Mouse (Mus musculus) myocyte (in vitro differentiated cells): Measurements from ENCODE around the gene Arhgef40.
A peak's percentile ranks its signal among the peaks of the same experiment; 100 is the strongest.

ENCODE experiments used
- CEBPB ChIP-seq: IDR thresholded peaks from 2 replicates; pipeline ENCODE4 v1.6.1; 2011; ENCODE audit warnings: mild to moderate bottlenecking, moderate library complexity; ENCODE audit not compliant: poor library complexity, insufficient read depth, severe bottlenecking
- E2F4 ChIP-seq: IDR thresholded peaks from one replicate; pipeline ENCODE4 v1.6.1; 2011; ENCODE audit warnings: mild to moderate bottlenecking, control low read depth, moderate library complexity; ENCODE audit not compliant: insufficient read depth
- MAX ChIP-seq: IDR thresholded peaks from one replicate; pipeline ENCODE4 v1.6.1; 2011; ENCODE audit warnings: low read depth, mild to moderate bottlenecking, control low read depth
- MYOD1 ChIP-seq, 3 experiments: IDR thresholded peaks; one replicate each; pipeline ENCODE4 v1.6.1; 2011; ENCODE audit warnings: control low read depth in 2 of 3, low read depth in 2 of 3, mild to moderate bottlenecking in 2 of 3, moderate library complexity in 1 of 3; ENCODE audit not compliant: insufficient read length in 2 of 3, control insufficient read depth in 1 of 3
- MYOG ChIP-seq, 3 experiments: IDR thresholded peaks; one replicate each; pipeline ENCODE4 v1.6.1; 2011; ENCODE audit warnings: control low read depth in 2 of 3, low read depth in 2 of 3, mild to moderate bottlenecking in 2 of 3; ENCODE audit not compliant: insufficient read length in 2 of 3, control insufficient read depth in 1 of 3, insufficient read depth in 1 of 3
- POLR2A ChIP-seq: IDR thresholded peaks from one replicate; pipeline ENCODE4 v1.6.1; 2011; ENCODE audit warnings: low read depth, mild to moderate bottlenecking, control low read depth, moderate library complexity; ENCODE audit not compliant: insufficient read length
- POLR2AphosphoS2 ChIP-seq: IDR thresholded peaks from one replicate; pipeline ENCODE4 v1.6.1; 2011; ENCODE audit warnings: low read depth, control low read depth; ENCODE audit not compliant: insufficient read length
- REST ChIP-seq: IDR thresholded peaks from one replicate; pipeline ENCODE4 v1.6.1; 2011; ENCODE audit warnings: mild to moderate bottlenecking, control low read depth, moderate library complexity; ENCODE audit not compliant: insufficient read depth, insufficient read length
- TCF12 ChIP-seq: IDR thresholded peaks from one replicate; pipeline ENCODE4 v1.6.1; 2011; ENCODE audit warnings: mild to moderate bottlenecking, control low read depth; ENCODE audit not compliant: poor library complexity, insufficient read depth, severe bottlenecking
- TCF3 ChIP-seq: IDR thresholded peaks from one replicate; pipeline ENCODE4 v1.6.1; 2011; ENCODE audit warnings: low read depth, control low read depth; ENCODE audit not compliant: insufficient read length
- USF1 ChIP-seq: IDR thresholded peaks from one replicate; pipeline ENCODE4 v1.6.1; 2011; ENCODE audit warnings: low read depth, mild to moderate bottlenecking, control low read depth, moderate library complexity

DNA sequence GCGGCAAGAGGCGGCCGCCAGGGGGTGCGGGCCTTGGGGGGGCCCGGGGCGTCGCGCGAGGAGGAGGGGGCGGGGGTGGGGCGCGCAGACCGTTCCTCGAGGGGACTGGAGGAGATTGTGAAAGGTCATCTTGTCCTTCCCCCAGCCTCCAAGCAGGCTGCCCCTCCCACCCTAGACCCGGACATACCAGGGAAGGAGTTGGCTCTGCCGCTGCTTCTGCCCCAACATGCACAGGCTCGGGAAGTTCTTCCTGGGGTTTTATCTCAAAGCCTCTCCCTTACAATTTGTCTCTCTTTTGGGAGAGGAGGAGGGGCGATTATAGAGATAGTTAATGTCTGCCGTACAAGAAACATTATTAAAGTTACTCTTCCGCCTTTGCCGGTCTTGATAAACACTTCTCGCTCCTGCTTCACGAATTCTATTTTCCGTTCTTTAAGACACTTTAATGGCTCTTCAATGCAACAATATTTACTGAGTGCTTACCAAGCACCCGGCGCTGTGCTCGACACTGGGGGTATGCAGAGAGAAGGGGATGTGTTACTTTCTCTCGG lies 30.3 kb downstream of the Arhgef40 start:
- TF ChIP-seq POLR2A = peak; percentile 57
- no peak for TF ChIP-seq TCF12
- no peak for TF ChIP-seq E2F4
- TF ChIP-seq MAX = no peak
- TF ChIP-seq MYOG (IDR thresholded peaks at IDR 0.05; ENCODE audit: control insufficient read depth in 1 of 3, insufficient read depth in 1 of 3, insufficient read length in 2 of 3, low read depth in 2 of 3) = no peak
- peak; percentile 71 for TF ChIP-seq POLR2AphosphoS2
- no peak for TF ChIP-seq MYOD1 (IDR thresholded peaks at IDR 0.05; ENCODE audit: control insufficient read depth in 1 of 3, insufficient read length in 2 of 3, low read depth in 2 of 3)
- no peak for TF ChIP-seq TCF3
- TF ChIP-seq USF1 = no peak
- TF ChIP-seq CEBPB = no peak
- no peak for TF ChIP-seq REST
